Mouse (Mus musculus) spleen, postnatal 36 days (tissue): ENCODE measurements around the gene Slc4a11.
"Not testable (repeated sequence)": the region's sequence is repeated elsewhere in the genome, so short reads cannot be mapped to it uniquely, and the experiment has no call there.

ENCODE experiments used
- DNase-seq, 2 experiments: peaks; one replicate each; pipeline ENCODE4 v3.0.0; 2022; ENCODE audit warnings: low spot score in 2 of 2, mixed read lengths in 1 of 2

Gene Slc4a11

DNA sequence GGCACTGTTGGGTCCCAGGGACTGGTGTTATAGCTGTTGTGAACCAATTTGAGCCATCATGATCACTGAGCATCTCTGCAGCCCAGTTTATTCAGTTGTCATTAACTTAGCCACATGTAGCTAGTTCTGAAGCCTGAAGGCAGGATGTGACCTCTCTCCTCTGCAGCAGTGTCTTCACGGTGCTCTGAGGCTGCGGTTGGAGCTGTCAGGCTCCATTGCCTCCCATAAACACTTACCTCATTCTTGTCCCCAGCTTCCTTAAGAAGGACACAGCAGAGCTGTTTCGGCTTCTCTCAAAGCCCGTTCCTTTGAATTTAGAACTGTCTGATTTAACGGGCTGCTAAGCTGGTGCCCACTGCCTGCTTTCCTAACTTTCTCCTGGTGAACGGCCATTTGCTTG, 17.4 kb downstream of the Slc4a11 start:
- DNase-seq, result peak in 1 of 2 experiments; percentile 9

DNA sequence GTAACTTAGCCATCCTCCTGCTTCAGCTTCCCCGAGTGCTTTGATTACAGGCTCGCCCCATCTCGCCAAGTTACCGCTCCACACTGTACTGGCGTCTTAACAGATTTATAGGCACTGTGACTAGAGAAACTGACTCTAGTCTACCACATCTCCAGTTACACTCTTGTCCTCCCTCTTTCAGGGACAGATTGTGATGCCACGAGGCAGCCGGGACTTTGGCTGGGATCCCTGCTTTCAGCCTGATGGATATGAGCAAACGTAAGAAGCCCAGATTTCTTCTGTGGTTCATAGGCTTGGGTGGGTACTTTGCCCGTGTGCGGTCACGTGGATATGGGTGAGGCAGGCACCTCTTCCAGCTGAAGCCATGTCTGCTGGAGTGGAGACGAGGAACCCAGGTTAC, 18.2 kb downstream of the Slc4a11 start:
- DNase-seq, result no peak

DNA sequence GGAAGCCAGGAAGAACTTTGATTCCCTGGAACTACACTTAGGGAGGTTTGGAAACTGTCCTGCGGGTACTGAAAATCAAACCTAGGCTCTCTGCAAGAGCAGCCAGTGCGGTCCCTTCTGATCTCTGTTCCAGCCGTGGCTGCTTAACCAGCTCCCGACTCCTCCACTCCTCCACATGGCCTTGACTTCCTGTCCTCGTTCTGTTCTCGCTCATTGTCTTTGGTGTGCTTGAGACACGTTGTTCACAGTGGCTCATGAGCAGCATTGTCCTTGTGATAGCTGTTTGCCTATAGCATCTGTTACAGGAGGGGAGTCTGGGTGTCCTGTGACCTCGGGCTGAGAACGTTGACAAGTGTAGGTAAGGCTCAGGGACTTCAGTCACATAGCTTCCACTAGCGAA, 20.1 kb downstream of the Slc4a11 start:
- DNase-seq, result no peak

DNA sequence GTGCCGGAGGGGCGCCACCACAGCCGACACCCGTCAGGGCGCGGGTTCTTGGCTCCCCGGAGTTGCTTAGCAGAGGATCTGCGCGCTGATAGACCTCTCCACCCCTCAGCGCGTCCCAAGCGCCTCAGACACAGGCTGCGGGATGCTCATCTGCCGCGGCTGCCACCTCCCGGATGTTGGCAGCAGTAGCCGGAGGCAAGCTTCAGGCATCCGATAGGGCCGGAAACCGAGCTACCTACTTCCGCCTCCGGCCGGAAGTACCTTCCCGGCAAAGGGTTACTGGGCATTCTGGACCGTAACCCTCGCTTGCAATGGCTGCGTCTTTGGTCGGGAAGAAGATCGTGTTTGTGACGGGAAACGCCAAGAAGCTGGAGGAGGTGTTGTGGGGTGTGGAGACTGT, 29.8 kb downstream of the Slc4a11 start, which contains the start of gene Itpa:
Gene Itpa (plus strand): TSS at position 52 of the 400 bp plus-strand sequence.
- DNase-seq, result peak; percentile 88 to 90

DNA sequence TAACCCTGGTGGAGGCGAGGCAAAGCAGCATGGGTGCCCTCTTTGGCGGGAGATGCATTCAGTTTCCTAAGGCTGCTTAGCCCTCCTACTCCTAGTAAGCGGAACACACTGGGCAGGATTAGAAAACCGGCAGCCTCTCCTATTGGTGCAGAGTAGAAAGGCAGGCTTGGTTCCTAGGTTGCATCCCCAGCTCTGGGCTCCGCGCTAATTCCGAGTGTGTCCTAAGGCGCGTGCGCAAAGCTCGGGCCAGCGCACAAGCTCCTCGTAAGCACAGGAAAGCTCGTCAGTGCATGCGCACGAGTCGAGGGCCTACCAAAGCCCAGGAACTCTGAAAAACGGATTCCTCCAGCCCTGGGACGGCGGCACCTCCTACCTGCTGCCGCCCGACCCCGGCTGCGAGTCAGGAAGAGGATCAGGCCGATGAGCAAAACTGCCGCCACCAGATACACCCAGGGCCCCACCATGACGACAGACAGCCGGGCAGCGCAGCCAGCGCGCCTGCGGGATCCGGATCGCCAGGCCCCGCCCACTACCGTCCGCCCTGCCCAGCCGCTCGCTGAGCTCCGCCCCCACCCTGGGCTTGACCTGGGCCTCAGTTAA, 33.1 kb downstream of the Slc4a11 start, which contains the start of gene Ddrgk1:
Gene Ddrgk1 (minus strand): TSS at position 558 of the 600 bp plus-strand sequence.
- DNase-seq, result peak; percentile 89 to 91

DNA sequence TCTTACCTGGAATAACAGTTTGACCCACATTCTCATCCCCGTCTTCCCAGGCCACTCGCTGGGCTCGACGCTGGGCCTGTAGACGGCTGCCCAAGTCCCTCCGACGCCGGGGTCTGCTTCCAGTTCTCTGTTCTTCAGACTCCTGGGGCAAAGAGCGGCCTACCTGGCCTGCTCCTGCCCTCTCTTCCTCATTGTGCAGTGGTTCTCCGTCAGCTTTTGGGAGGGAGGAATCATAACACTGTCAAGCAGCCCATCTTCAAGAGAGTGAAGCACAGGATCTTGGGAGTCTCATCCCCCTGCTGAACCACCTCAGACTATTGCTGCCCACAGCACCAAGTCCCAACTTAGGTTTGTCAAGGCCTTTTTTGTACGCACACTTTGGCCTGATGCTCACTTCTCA, 34.0 kb downstream of the Slc4a11 start:
- no peak for DNase-seq

DNA sequence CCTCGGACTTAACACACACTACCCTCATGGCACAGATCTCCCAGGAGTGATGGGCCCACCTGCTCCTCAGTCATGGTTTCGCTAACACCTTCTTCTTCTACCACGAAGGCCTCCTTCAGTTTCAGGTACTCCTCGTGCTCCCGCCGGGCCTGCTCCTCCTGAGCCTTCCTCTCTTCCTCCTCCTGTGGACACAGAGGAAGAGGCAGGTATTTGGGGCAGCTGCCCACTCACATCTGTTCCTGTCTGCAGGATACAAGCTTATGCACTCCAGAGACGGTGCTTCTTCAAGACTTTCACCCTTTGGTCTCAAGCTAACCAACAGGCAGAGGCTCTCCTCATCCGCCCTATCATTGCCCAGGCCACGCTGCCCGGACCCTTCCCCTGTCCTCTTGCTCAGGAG, 38.8 kb downstream of the Slc4a11 start:
- no peak for DNase-seq

DNA sequence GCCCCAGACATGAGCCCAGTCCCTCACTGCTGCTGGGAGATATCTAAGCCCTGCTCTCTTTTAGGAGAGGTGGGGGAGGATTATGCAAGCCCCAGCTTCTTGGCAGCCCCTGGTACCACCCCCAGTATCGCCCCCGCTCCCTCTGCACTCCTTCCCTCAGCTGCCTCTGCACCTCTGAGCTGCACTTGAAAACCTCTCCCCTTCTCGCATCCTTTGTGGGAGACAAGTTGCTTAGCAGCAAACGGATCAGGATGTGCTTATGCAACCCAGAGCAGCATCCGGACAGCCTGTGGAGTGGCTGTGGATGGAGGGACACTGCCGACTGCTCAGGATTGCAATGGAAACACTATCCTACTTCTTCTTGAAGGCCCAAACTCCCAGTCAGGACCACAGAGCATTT, 39.8 kb downstream of the Slc4a11 start:
- DNase-seq, result no peak

DNA sequence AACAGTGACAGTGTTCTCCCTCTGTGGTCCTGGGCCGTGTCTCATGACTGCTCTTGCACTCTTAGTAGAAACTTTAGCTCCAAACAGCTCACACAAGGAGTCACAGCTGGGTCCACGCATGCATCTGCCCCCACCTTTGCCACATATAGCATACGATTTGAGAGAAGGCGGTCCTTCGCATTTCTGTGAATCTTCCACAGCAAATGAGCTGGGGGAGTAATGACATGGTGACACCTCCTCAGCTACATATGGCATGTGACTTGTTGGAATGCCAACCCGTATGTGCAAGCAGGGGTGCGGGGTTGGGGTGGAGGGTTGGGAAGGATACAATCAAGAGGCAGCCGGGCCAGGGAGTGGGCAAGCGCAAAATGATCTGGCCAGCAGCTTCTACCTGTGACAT, 40.8 kb downstream of the Slc4a11 start:
- no peak for DNase-seq

DNA sequence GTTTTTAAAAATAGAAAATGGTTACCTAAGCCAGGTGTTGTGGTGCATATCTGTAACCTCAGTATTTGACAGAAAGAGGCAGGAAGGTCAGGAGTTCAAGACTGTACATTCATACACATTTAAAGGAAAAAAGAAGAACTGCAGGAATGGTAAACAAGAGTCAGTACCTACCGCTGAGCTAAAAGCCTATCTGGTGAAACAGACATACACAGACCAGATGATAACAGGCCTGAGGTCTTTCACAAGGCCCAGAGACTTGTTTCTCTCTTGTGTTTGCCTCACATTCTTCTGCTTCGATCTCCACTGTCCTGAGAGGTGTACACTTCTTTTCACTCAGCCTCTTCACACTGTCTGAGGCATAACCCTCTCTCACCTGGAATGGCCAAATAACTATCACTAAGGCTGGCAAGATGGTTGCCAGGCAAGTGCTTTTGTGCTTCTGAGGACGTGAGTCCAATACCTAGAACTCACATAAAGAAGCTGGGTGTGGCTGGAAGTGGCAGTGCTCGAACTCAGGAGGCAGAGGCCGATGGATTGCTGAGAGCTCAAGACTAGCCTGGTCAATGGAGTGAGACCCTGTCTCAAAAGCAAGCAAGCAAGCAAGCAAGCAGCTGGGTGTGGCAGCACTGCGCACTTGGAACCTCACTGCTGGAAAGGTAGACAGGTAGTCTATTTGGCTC, 41.5 kb downstream of the Slc4a11 start:
- no peak for DNase-seq

DNA sequence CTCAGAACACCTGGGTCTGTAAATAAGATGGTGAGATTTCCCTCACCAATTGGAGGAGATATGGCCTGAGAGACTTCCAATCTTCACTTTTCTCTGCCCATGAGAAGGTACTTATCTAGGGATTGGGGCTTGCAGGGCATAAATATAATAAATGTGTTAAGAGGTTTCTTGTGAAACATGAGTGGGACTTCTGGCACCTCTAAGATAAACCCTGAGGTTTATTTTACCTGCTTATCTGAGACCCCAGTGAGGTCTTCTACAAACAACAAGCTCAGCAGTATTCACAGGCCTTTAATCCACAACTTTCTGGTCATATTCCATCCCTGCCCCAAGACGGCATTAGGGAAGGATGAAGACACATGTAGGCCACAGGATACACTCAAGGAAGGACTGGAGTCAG, 43.6 kb downstream of the Slc4a11 start:
- DNase-seq, result no peak

DNA sequence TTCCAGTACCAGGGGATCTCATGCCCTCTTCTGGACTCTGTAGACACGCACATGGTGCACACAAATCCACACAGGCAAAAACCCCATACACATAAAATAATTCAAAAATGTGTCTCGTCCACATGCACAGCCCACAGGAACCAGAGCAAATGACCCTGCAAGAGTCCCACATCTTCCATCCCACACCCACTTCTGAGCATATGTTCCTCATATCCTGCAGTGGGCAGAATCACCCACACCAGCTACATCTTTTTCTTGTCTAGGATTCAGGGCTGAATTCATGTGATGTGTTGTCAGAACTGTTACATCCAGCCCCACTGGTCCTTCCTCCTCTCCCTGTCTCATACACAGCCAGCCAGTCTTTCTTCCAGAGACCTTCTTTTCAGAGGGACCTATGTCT, 44.0 kb downstream of the Slc4a11 start:
- DNase-seq, result no peak

DNA sequence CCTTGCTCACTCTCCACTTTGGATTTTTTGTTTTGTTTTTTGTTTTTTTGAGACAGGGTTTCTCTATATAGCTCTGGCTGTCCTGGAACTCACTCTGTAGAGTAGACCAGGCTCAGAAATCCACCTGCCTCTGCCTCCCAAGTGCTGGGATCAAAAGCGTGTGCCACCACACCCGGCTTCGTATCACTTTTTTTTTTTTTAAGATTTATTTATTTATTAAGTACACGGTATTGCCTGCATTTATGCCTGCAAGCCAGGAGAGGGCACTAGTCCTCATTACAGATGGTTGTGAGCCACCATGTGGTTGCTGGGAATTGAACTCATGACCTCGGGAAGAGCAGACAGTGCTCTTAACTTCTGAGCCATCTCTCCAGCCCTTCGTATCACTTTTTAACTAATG, 48.3 kb downstream of the Slc4a11 start:
- not testable (repeated sequence) for DNase-seq

DNA sequence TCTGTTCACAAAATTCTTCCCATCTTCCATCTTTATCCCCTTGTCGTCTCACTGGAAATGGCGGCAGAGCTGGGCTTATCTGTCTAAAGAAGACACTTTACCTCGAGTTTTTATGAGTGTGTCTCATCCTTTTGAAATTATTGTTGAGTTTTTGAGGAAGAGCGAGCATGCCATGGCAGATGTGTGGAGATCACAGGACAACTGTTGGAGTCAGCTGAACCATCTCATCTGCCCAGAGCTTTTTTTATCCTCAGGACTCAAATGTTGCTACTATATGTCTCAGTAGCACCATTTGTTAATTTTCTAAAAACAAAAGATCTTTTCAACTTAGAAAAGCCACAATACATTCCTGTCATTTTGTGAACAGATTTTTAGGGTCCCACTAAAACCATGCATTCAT, 52.1 kb downstream of the Slc4a11 start:
- no peak for DNase-seq

DNA sequence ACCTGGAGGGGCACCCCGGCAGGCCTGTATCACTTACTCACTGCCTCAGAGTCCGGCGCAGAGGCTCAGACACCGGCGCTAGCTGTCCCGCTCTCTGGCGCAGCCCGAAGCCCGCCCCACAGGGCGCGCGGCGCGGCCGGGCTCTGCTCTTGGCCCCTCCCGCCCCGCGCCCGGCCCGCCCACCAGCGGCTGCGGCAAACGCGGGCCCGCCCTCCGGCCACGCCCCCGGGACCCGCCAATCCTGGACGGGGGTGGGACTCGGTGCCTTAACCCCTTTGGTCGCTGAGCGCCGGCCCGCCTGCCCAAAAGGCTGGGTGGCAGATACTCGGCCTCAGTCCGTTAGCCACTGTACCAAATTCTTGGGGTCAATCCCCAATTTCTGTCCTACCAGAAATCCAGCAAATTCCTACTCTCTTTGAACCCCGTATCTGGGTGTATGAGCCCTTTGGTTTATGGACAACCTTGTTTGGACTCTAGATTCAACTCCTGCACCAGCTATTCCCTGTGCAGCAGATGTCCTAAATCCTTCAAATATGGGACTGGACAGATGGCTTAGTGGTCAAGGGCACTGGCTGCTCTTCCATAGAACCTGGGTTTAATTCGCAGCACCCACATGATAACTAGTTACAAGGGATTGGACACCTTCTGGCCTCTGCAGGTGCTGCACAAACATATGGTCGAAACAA, 54.5 kb downstream of the Slc4a11 start, which contains the start of gene Lzts3:
Gene Lzts3 (minus strand): TSS at position 120 of the 686 bp plus-strand sequence.
- peak; percentile 92 for DNase-seq

DNA sequence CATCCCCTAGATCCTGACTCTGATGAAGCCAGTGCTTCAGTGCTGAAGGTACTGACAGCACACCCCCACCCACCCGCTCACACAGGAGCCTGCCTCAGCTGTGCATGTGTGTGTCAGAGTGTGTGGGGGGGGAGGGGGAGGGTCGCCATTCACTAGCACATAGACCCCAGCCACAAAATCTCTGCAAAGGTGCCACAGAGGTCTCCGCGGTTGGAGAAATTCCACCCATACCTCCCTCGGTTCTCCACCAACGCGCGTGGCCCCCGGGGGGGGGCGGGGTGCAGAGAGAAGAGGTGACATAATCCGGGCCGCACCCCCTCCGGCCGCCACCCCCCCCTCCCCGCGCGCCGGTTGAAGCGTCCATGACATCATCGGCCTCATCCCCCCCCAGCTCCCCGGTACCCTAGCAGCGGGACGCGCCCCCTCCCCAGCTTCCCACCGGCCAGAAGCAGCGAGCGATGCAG, 55.1 kb downstream of the Slc4a11 start:
- DNase-seq, result no peak

DNA sequence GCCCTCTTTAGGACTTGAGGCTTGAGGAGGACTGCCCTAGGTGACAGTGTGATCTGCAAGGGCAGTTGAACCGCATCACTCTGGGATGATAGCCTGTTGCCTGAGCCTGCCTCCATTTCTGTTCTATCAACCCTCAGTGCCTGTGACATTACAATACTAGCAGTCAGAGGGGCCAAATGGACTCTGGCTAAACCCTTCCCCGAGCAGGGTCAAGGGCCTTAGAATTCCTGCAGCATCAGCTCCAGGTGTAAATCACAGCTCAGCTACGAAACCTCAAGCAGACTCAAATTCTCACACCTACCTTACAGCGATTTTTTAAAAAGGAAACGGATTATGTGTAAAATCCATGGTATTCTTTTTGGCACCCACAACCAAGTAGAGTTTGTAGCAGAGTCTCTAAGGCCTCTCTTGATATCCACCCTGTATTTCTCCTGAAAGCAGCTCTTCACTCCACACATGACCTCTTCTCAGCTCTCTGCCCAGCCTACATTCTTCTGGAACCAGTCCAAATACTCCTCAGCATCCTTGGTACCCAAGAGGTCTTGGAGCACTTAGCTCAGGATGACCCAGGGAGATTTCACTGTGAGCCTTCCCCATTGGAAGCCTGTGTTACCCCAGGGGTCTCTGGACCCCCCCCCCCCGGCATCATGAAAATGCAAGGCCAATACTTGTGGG, 55.8 kb downstream of the Slc4a11 start:
- no peak for DNase-seq

DNA sequence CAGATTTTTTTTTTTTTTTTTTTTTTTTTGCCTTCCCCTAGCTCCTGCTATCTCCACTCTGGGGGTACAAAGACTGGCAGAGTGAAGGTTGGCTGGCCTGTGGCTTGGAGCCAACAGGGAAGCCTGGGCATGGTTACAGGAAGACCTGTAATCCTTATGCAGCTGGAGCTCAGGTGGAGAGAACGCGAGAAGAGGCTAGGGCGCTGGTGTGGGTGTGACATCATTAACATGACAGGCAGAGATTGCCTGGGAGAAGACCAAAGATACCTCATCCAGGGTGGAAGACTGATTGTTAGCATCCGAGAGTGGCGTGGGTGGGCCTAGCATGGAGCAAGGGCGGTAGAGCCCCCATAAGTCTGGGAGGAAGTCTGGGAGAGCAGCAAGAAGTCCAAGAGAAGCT, 58.0 kb downstream of the Slc4a11 start:
- DNase-seq, result no peak

DNA sequence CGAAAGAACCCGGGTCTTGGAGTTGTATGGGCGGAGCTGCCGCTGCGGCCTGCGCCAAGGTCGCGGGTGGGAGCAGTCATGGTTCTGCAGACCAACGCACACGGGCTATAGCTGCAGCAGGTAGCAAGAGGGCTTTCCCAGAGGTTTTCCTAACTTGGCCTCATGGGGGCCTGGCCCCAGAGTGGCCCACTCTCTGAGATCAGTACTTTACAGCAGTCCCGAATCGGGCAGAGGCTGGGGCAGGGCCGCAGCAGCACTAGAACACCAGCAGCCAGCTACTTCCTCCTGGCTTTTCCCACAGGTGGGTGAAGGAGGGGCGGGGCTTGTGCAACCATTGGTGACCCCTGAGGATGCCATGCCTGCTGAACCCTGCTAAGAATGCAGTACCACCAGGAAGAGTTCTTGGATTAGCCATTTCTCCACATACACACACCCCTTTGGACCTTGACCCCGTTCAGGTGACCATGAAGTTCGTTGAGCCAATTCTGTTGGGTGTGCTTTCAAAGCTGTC, 59.2 kb downstream of the Slc4a11 start:
- DNase-seq, result no peak

DNA sequence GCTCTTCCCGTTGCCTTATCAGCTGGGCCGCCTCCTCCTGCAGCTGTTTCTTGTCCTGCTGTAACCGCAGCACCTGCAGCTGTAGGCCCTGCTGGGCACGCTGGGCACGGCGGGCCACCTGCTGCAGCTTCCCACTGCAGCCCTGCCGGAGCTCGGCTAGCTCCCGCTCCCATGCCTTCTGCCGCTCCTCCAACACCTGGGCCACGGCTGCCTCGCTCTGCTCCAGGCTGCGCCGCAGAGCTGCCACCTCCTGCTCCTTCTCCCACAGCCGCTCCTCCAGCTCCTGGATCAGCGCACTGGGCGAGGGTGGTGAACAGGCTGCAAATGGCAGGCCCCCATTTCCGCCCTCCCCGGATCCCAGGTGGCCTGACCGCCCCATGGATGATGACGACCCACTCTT, 61.5 kb downstream of the Slc4a11 start:
- DNase-seq, result peak; percentile 27 to 29

DNA sequence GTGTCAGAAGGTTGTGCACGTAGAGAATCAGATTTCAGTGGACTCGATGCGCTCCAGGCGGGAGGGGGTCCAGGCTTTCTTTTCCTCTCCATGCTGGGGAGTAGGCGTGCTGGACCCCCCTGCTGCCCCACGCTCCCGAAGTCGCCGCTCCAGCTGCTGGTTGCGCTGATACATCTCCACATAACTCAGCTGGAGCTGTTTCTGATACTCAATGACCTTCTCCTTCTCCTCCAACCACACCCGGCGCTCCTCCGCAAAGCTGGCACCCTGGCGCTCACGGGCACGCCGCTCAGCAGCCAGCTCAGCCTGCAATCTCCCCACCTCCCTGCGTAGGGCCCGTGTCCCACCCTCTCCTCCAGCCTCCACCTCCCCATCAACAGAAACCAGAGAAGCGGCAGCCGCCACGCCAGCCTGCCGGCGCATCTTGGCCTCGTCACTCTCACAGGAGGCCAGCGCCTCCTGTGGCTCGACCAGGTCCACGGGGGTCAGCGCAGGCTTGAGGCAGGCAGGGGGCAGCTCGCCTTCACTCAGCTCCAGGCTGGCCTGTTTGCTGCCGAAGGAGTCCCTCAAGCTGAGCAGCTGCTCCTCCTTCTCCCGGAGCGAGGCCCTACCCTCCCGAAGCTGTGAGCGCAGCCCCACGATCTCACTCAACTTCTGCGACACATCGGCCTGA, 62.4 kb downstream of the Slc4a11 start:
- DNase-seq, result no peak
